Mouse (Mus musculus) heart, postnatal 0 days (tissue): Measurements from ENCODE around the gene 4921530L21Rik.

ENCODE experiments used
- CTCF ChIP-seq: IDR thresholded peaks from 2 replicates; pipeline ENCODE4 v1.5.1; 2016; ENCODE audit warnings: antibody characterized with exemption, control low read depth, low read depth
- EP300 ChIP-seq: IDR thresholded peaks from 2 replicates; pipeline ENCODE4 v1.6.1; 2016; ENCODE audit warnings: antibody characterized with exemption, low read depth

DNA sequence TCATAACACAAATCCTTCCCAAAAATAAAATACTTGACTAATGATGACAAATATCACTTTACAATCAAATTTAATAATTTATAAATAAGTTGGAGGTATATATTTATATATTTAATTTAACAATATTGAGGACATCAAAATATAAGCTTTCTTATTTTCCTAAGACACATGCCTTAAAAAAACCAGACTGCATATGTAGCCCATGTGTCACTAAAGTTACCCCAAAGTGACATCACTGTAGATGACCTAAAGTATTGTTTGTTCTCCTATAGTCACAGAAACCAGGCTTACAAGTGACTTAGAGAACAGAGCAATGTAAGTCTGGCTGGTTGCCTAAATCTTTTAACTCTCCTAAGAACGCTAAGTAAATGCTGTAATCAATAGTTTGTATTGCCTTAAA is at the start of gene 4921530L21Rik:
- TF ChIP-seq CTCF (no peak), EP300 (no peak)
